Mouse (Mus musculus) cerebral cortex, adult 2 months (tissue): ENCODE results near the gene Aldh1l1.

Source experiments
- WGBS: fragments of 180-500 bp; shearing (Covaris S2); methylation state at CpG from one replicate; pipeline ENCODE4 v1.1.7; 2018; 5-methylcytosine and 5-hydroxymethylcytosine counted together

Gene Aldh1l1

DNA sequence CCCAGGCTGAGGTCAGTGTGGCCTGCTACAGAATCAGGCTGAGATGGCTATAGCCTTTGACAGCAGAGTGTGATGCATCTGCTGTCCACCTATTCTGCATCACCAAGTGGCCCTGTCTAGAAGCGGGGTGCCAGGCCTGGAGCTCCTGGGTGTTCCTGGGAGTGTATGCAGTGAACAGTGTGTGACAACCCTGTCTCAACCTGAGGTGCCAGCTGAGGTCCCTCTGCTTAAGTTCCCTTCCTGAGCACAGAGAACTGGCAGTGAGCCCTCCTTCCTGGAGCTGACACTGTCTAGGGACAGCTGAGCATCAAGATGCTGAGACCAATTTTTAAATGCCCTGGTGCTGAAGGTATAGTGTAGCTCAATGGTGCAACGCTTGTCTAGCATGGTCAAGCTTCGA is 13.5 kb upstream of the Aldh1l1 start:
- WGBS = 91% methylated on average over 3 of the region's 3 CpGs

DNA sequence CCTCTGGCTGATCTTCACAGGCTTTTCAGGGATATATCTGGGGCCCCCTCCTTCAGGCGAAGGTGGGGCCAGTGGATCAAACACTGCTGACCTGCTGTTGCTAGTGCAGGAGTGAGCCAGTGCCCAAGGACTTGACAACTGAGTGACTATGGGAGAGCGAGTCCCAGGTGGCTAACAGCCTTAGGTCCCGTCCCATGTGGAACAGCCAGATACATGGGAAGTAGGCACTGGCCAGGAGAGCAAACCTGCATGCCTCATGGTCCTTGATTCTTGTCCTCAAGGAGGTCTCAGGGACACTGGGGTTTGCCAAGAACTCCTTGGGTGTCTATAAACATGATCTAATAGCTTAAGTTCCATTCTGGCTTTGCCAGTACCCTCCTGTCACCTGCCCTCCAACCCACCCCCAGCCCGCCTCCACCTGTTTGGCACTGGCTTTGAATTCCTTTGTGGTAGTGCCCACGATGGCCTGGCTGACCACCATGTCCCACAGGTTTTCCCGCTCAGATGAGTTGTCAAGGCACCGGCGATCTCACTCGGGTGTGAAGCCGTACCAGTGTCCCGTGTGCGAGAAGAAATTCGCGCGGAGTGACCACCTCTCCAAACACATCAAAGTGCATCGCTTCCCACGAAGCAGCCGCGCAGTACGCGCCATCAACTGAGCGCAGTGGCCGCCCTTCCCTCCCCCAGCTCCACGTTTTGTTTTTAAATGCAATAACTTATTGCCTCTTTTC is 12.4 kb upstream of the Aldh1l1 start:
- WGBS = 96% methylated on average over 24 of the region's 24 CpGs

DNA sequence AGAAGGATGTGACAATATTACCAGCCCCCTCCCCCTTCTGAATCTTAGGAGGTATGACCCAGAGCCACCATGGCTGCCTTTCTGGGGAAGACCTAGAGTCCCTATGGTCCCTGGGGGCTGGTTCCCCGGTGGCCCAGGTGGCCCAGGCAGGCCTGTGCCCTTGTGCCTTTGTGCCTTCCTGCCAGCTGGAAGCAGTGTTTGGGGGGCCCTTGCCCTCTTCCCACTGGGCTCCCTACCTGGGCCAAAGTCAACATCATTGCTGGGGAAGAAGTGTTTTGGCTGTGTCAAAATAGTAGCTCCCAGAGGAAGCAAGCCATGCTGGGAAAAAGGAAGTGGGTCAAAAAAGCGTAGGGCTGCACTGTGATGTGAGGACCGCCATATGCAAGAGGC is 11.9 kb upstream of the Aldh1l1 start:
- WGBS = 82% methylated on average over 3 of the region's 3 CpGs

- 88% methylated on average over 4 of the region's 4 CpGs for WGBS
These were observed 10.9 kb upstream of the Aldh1l1 start for GRCm38 (mm10) chr6:90475176-90475853.

DNA sequence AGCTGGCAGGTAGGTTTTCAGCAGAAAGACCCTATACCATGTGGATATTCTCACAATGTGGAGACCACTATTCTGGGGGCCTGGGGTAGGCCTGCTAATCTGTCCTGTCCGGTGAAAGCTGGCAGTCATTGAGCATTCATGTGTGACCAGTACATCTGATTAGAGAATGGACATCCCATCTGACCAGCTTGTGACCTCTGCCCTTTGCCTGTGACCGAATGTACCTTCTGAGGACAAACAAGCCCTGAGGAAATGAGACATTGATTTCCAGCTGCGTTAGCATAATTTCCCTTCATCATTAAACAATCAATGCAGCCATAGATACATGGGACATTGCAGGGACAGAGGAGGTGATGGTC is 10.4 kb upstream of the Aldh1l1 start:
- 86% methylated on average over 3 of the region's 3 CpGs for WGBS

DNA sequence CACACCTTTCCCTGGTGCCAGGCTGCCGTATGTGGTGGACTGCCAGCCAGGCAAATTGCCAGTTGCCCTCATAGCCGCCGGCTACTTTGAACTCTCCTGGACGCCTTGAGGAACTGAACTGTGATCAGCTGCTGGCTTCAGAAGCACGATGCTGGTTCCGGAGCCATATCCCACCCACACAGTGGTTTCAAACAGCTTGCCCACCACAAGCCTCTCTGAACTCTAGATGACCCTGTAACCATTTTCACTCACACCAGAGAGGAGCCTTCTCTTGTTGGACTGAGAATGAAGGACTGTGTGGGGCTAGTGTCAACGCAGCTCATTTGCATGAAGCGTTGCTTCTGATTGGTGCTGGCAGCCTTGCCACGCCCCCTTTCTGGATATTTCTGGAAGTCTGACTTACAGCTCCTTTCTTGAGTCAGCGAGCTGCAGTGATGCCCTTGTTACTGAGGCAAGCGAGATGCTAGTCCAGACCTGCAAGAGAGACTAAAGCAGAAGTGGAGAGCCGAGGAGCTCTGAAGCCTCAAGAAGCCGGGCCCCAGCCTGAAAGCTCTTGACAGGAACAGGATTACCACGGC is 9.2 kb upstream of the Aldh1l1 start:
- 38% methylated on average over 14 of the region's 14 CpGs for WGBS

DNA sequence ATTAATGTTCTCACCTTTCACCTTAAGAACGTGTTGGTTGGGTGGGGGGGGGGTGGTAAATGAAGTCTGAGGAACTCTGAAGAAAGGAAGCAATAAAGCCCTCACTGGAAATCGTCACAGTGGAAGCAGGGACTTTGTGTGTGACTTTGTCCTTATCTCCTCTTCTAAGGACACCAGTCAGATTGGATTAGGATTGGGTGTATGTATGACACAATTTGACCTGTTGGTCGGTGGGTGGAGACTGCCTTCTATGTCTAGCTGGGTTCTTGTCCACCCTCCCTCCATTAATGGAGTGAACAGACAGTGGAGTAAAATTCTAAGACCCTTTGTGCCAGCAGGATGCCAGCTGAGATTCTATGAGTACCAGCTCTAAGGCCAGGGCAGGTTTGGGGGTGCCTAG is 2.0 kb upstream of the Aldh1l1 start:
- 82% methylated on average over 3 of the region's 3 CpGs for WGBS

- WGBS = 29% methylated on average over 5 of the region's 5 CpGs
These were observed 1.4 kb upstream of the Aldh1l1 start for GRCm38 (mm10) chr6:90484876-90485275.

GRCm38 (mm10) chr6:90487531-90487930 is 1.3 kb downstream of the Aldh1l1 start:
- 79% methylated on average over 1 of the region's 1 CpGs for WGBS

- 86% methylated on average over 3 of the region's 3 CpGs for WGBS
These were observed 3.3 kb downstream of the Aldh1l1 start for GRCm38 (mm10) chr6:90489532-90489931.

DNA sequence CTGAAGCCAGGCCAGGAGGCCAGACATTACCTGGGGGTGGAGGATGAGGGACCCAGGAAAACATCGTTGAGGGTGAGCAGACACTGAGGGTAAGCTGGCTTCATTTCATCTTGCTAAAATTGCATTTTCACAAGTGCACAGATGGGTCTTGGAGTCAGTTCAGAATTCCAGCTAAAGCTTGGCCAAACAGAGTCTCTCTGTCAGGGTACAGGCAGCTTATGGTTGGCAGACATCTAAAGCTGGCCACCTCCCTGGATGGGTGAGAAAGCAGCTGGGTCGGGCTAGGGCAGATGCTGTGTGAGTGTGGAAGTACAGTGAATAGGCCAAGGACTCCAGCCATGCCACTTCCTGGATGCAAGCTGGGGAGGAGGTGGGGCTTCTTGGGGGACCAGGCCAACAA is 4.7 kb downstream of the Aldh1l1 start:
- WGBS = 21% methylated on average over 2 of the region's 2 CpGs

DNA sequence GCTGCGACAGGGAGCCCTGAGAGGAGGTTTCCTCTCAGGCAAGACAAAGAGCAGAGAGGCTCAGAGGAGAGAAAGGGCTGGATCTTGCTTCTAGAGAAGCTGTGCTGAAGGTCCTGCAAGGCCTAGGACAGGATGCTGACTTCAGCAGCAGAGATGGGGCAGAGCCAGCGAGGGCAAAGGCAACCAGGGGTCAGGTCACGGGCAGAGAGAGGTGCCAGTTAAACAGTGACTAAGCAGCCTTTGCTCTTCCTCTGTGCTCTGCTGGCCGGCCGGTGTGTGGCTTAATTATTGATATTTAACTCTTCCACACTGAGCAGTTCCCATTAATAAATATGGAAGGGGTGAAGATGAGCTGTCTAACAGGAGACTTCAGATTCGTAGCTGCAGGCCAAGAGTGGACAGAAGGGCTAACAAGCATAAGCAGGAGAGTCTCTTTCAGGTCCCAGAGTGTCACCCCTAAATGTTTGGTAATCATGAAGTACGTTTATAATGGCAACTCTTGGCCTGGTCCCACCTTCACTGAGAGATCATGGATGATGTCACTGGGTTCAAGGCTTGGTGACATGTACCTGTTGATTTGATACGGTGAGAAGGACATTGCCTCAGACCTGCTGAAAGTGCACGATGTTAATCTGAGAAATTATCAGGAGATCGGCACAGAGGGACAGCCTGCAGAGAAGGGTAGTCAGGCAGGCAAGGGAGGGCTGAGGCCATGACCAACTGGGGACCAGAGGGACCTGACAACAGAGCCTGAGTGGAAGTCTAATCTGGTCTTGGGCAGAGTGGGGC is 5.9 kb downstream of the Aldh1l1 start:
- WGBS = 95% methylated on average over 10 of the region's 10 CpGs

GRCm38 (mm10) chr6:90494155-90494554 is 7.9 kb downstream of the Aldh1l1 start:
- 80% methylated on average over 3 of the region's 3 CpGs for WGBS

DNA sequence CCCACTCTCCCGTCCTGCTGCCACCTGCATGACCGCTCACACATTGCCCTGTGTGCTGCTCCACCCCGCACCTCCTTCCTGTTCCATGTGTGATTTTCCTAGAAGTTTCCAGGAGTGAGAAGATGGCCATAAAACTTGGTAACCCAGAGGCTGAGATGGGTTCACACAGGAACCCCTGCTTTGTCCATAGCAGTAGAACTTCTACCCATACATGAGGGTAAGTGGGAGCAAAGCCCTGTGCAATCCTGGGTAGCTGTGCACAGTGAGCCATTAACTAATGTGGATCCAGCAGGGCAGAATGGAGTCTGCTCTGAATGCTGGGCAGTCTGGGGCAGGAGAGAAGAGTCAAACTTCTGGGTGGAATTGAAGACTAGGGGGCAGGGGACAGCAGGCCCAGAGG is 8.3 kb downstream of the Aldh1l1 start:
- 81% methylated on average over 3 of the region's 3 CpGs for WGBS

DNA sequence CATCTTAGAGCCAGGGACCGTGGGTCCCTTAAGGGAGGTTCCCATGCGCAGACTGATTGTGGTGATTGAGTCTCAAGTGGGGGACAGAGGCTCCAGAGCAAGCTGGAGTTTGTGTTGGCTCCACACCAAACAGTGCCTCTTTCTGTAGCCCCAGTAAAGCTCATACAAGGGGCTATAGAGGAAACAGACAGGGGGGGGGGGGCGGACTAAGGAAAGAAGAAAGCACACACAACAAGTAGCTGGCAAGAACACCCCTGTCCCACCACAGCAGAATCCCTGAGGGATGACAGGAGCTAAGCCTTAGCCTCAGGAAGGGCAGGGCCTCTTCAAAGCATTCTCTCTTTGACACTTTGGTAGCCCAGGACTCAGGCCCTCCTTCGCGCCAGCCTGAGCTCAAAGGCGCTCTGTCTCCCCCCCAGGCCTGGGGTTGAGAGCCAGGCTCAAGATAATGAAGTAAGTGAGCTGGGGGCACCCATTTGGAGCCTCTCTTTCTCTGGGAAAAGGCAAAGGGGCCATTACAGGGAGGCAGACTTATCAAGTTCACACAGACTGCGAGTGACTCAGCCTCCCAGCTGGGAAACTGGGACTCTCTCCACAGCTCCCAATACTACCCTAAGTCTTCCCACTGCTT is 9.2 kb downstream of the Aldh1l1 start:
- WGBS = 61% methylated on average over 6 of the region's 7 CpGs

DNA sequence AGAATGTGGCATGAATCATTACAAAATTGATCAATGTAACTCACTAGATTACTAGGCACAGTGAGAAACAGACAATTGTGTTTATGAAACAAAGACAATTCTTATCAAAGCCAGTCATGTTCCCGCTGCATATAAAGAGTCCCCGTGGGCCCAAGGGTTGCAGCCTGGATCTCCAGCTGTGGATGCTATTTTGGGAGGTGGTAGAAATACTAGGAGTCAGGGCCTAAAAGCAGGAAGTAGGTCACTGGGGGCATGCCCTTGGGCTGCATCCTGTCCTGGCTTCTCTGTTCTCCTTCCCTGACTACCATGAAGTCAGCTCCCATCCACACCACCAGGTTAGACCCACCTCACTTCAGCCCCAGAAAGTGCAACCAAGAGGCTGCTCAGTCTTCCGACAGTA is 10.0 kb downstream of the Aldh1l1 start:
- WGBS = 66% methylated on average over 3 of the region's 3 CpGs

DNA sequence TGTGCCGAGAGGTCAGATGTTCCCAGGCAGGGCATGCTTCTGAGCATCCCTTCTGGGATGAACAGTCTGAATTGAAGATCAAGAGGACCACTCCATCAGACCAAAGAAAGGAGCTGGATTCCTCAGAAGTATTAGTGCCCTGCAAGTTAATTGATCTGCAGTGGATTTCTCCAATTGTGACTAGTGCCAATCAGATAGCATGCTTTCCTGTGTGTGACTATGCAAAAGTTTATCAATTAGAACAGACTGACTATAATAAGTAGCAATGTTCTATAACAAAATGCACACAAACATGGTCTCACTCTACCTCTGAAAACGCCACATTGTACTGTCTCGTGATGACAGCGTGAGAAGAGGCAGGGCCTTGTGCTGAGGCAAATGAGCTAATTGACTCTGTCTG is 13.3 kb downstream of the Aldh1l1 start:
- 73% methylated on average over 4 of the region's 4 CpGs for WGBS

DNA sequence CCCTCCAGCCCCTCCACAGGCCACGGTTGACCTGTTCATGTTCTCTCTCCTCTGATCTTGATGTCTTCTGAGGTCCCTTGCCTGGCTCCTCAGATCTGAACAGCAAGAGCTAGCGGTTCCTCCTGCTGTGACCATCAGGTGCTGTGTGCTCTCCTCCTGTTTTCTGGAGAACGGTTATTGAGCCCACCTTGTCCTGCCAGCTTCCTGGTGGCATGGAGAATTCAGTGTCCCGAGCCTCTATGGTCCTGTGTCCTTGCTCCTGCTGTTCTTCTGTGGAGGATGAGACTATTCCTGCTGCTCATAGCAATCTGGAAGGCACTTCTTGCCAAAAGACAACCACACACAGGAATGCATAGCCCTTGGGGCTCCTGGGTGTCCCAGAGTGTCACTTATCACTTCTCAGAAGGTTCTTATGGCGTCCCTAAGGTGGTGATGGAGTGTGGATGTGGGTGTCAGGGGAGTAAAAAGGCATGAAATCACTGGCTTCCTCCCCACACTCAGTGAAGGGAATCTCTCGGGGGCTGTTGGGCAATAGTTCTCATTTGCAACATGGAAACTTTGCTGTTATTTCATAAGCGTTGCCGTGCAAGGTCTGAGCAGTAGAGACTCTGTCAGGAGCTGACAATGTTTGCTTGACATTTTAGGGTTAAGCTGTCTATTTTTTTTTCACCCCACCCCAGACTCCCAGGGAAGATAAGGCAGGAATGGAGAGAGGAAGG is 15.2 kb downstream of the Aldh1l1 start:
- WGBS = 81% methylated on average over 8 of the region's 8 CpGs

DNA sequence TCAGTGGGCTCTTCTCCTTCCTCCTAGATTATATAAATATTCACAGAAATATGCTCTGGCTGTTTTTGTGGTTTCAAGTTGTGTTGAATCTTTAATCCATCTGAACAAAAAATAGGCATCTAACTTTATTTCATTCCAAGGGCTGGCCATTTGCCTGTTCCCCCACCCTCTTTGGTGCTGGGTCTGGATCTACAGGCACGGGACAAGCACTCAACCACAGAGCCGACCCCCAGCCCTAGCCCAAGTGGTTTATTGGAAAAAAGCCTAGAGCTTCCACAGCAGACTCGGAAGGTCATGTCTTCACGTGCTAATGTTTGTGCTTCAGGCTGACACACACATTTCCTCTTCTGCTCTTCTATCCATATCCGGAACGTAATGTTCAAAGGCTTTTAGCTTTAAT is 19.7 kb downstream of the Aldh1l1 start:
- 50% methylated on average over 6 of the region's 6 CpGs for WGBS

GRCm38 (mm10) chr6:90506673-90507311 is 20.6 kb downstream of the Aldh1l1 start:
- WGBS = 25% methylated on average over 16 of the region's 16 CpGs

DNA sequence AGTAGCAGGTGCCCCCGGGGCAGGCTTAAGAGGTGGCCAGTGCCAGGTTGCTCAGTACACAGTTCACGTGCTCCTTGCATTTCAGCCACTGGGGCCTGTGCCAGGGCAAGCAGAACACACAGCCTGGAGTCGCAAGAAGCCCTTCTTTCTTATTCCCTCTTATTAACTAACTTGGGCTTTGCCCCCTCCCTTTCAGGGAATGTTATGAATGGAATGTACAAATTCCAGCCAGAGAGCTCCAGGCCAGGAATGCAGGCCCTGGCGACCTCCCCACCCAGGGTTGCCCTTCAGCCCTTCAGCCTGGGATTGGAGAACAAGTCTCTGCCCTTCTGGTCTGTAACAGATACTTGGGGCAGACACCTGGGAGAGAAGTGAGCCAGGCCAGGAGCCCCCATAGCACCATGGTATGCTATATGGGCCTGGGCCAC is 22.0 kb downstream of the Aldh1l1 start:
- 69% methylated on average over 4 of the region's 4 CpGs for WGBS
